Mouse (Mus musculus) heart, postnatal 4 days (tissue): ENCODE measurements around the gene Samd3. TPM values are rescaled to one million over a fixed set of nuclear protein-coding genes. Genes with fewer than 3 reads are reported as not detected.

Source experiments
- DNase-seq: peaks from one replicate; pipeline ENCODE4 v3.0.0; 2021
- total RNA-seq, 2 experiments: library from RNA; stranded (reverse); gene quantifications; 2 replicates each; pipeline ENCODE4 v1.2.3; 2021

The Samd3 gene
- not detected for total RNA-seq

DNA sequence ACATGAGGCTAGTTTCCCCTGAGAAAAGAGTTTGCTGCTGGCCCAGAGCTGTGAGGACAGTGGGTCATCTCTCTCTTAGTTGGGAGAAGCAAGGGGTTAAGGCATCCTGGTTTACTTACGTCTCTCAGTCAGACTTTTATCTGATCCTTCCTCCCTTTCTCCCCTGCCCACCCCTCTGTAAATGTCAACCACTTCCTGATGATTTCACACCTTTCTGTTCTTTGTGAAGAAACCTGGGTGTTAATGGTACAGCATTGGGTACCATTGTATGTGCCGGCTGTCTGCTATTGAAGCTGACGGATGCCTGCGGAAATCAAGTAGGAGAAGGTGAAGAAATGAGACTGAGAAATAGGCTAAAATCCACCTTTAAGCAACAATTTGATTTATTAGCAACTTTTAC is at the start of gene Samd3:
Samd3 (plus strand) TSS at position 220 of the 400 bp plus-strand sequence.
- DNase-seq: no peak

- DNase-seq: no peak
Measured at GRCm38 (mm10) chr10:26185289-26185688, 44.2 kb upstream of the Samd3 start.

- DNase-seq: no peak
Measured at GRCm38 (mm10) chr10:26190811-26191210, 38.7 kb upstream of the Samd3 start.

GRCm38 (mm10) chr10:26194892-26195291 is 34.6 kb upstream of the Samd3 start:
- no peak for DNase-seq

- no peak for DNase-seq
Measured at GRCm38 (mm10) chr10:26202708-26203368, 26.7 kb upstream of the Samd3 start.

GRCm38 (mm10) chr10:26220729-26221128 is 8.8 kb upstream of the Samd3 start:
- no peak for DNase-seq

- DNase-seq: no peak
Measured at GRCm38 (mm10) chr10:26226241-26226640, 3.3 kb upstream of the Samd3 start.

DNA sequence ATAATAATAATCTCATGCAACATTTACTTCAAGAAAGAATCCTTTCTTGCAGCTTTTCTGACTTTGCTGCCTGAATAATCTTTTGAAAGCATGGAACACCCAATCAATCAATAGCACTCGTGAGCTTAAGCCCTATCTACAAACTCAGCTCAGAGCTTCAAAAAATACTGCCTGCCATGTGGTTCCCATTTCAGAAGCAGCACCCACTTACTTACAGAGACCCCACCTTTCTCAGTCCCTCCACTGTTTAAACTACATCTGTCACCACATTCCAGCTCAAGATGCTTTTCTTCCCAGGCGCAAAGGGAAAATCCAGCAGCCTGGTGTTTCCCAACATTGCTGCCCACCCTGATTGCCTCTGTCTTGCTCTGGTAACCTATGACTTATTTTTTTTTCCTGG is 2.8 kb upstream of the Samd3 start:
- no peak for DNase-seq

DNA sequence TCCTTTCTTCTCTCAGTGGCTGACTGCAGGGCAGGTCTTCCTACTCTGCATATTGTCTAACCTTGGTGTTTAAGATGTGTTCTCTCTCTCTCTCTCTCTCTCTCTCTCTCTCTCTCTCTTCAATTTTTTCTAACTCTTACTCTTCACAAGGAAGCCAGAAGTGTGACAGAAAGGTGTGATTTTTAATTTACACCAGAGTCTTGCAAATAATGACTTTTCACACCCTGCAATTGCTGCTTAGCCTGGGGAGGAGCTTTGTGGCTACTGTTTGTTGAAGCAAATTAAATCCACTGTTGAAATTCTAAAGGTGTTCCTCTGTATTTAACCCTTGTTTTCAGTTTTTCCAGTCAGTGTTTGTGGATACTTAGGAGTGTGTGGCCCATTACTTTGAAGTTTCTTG is 1.3 kb upstream of the Samd3 start:
- no peak for DNase-seq

DNA sequence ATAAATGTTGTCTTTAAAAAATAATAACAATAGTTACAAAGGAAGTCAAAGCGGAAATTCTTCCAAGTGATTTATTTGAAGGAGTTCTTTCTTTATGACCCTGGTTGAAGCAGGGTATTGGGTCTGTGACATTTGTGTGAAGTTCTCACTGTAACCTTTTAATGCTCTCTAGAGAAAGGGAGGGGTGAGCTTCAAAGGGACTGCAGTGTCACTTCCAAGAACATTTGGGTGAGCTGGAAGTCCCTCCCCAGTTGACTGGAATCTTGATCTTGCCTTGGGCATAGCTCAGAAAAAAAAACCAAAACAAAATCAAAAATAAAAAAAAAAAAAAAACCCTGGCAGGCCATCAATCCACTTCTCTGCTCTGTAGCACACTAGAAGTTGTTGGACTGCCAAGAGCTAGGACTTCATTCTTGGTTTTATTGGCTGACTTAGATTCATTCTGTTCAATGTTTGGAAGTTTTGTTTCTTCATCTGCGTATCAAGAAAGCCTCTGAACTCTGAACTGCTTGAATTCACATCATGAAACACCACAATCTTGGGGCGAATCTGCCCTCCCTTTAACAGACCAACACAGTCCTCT is 2.7 kb downstream of the Samd3 start:
- DNase-seq: no peak

- no peak for DNase-seq
Measured at GRCm38 (mm10) chr10:26238559-26238958, 9.1 kb downstream of the Samd3 start.

DNA sequence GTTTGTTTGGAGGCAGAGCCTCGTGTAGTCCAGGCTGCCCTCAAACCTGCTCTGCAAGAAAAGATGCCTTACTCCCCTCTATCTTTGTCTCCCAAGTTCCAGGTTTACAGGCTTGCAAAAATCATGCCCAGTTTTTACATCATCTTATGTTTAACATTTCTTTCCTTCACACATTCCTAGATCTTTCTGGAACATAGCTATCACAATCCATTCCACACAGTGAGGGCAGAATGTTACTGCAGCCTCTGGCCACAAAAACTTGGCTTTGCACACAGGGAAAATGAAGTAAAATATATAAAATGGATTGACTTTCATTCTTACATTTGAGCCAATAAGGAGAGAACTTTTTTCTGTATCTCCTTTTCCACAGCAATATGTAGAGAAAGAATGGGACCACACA is 9.6 kb downstream of the Samd3 start:
- no peak for DNase-seq

DNA sequence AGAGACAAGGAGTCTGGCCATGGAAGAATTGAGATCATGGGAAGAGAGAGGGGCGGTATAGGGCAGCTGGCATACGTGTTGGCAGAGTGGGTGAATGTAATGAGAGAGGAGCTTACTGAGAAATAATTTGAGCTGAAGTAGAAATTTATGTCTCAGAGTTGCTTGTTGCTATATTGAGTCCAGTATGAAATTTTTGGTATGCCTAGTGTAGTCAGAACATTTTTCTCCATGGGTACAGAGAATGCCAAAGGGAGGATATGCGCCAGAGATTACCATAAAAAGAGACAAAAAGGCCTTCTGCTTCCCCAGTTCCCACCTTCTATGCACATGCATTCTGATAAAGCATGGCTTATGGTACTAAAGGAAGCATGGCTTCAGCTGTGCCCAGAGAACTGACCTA is 13.7 kb downstream of the Samd3 start:
- DNase-seq: no peak

- DNase-seq: no peak
Measured at GRCm38 (mm10) chr10:26244466-26244865, 15.0 kb downstream of the Samd3 start.

- DNase-seq: no peak
Measured at GRCm38 (mm10) chr10:26249426-26250165, 20.1 kb downstream of the Samd3 start.

GRCm38 (mm10) chr10:26259908-26260307 is 30.4 kb downstream of the Samd3 start:
- no peak for DNase-seq

DNA sequence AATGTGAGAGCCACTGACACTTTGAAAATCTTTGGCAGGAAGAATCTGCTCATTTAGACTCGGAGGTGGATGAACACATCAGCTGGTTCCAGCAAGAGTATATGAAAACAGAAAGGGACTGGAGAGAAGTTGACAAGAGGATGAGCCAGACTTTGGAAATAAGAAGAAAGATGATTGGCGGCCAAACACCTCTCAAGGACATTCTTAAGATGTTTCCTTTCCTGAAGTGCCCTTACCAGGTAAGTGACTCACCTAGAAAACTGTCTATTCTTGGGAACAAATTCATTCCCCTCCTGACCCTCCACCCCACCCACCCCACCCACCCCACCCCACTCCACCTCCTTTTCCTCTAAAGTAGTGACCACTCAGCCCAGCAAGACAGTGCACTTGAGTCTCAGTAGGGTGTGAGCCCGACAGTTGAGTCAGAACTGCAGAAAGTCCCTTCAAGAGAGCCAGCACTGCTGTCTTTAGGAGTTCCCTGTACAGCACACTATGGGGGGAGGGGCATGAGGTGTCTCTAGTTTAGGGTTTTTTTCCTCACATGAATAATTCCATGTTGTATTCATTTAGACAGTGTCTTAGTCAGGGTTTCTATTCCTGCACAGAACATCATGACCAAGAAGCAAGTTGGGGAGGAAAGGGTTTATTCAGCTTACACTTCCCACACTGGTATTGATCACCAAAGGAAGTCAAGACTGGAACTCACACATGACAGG is 34.4 kb downstream of the Samd3 start:
- DNase-seq: no peak

- DNase-seq: no peak
Measured at GRCm38 (mm10) chr10:26275414-26275813, 45.9 kb downstream of the Samd3 start.

- DNase-seq: no peak
Measured at GRCm38 (mm10) chr10:26280009-26280408, 50.5 kb downstream of the Samd3 start.

- DNase-seq: no peak
Measured at GRCm38 (mm10) chr10:26287136-26287535, 57.6 kb downstream of the Samd3 start.

GRCm38 (mm10) chr10:26297200-26297599 is 67.7 kb downstream of the Samd3 start:
- DNase-seq: no peak

- DNase-seq: no peak
Measured at GRCm38 (mm10) chr10:26297626-26298025, 68.1 kb downstream of the Samd3 start.

- DNase-seq: no peak
Measured at GRCm38 (mm10) chr10:26302336-26302735, 72.8 kb downstream of the Samd3 start.
